Mouse (Mus musculus) adrenal gland, adult 2 months (tissue): ENCODE results near the gene Lrrc8c. TPM values are rescaled to one million over a fixed set of nuclear protein-coding genes. Genes with fewer than 3 reads are reported as not detected.

Source experiments
- DNase-seq: peaks from one replicate; pipeline ENCODE4 v3.0.0; 2021
- long read RNA-seq: library from polyadenylated mRNA; stranded (forward); transcript quantifications from one replicate; pipeline ENCODE4 v2.0.0, GENCODE M21; 2021
- polyA plus RNA-seq: library from polyadenylated mRNA; depleted of rRNA; stranded (reverse); fragments of >200 nt; gene quantifications from 2 replicates; pipeline ENCODE4 v1.2.3, GENCODE M21; 2012; rRNA removed
- total RNA-seq, 2 experiments: library from RNA; stranded (reverse); gene quantifications; 2 replicates each; pipeline ENCODE4 v1.2.3; 2021

Gene Lrrc8c
- total RNA-seq = 10 to 100 TPM; 21.5 to 25.9 TPM
- polyA plus RNA-seq = 43.5 and 63.9 TPM in 2 replicates
- long read RNA-seq, full-length matches to known transcripts = 5 of 6 reads
- long read RNA-seq, partial matches to known transcripts = 0 of 6 reads
- long read RNA-seq, other reads (novel, unspliced or antisense) = 1 of 6 reads

GRCm38 (mm10) chr5:105519096-105519975 lies at the start of gene Lrrc8c:
Gene Lrrc8c (plus strand): TSS chr5:105519388.
- DNase-seq = peak; percentile 93

- DNase-seq = no peak
Observed at GRCm38 (mm10) chr5:105472983-105473705, 46.0 kb upstream of the Lrrc8c start.

- DNase-seq = no peak
Observed at GRCm38 (mm10) chr5:105477527-105477926, 41.7 kb upstream of the Lrrc8c start.

- no peak for DNase-seq
Observed at GRCm38 (mm10) chr5:105479673-105480072, 39.5 kb upstream of the Lrrc8c start.

GRCm38 (mm10) chr5:105480561-105480960 lies 38.6 kb upstream of the Lrrc8c start:
- DNase-seq = no peak

GRCm38 (mm10) chr5:105483632-105484031 lies 35.6 kb upstream of the Lrrc8c start:
- DNase-seq = peak; percentile 27

GRCm38 (mm10) chr5:105484247-105484646 lies 34.9 kb upstream of the Lrrc8c start:
- no peak for DNase-seq

- no peak for DNase-seq
Observed at GRCm38 (mm10) chr5:105484891-105485290, 34.3 kb upstream of the Lrrc8c start.

GRCm38 (mm10) chr5:105490211-105490610 lies 29.0 kb upstream of the Lrrc8c start:
- no peak for DNase-seq

- DNase-seq = no peak
Observed at GRCm38 (mm10) chr5:105491389-105491788, 27.8 kb upstream of the Lrrc8c start.

- no peak for DNase-seq
Observed at GRCm38 (mm10) chr5:105492367-105493246, 26.6 kb upstream of the Lrrc8c start.

GRCm38 (mm10) chr5:105493377-105493776 lies 25.8 kb upstream of the Lrrc8c start:
- no peak for DNase-seq

- DNase-seq = no peak
Observed at GRCm38 (mm10) chr5:105494246-105494917, 24.8 kb upstream of the Lrrc8c start.

- DNase-seq = peak; percentile 90
Observed at GRCm38 (mm10) chr5:105494918-105495901, 24.0 kb upstream of the Lrrc8c start.

GRCm38 (mm10) chr5:105496133-105496532 lies 23.1 kb upstream of the Lrrc8c start:
- no peak for DNase-seq

GRCm38 (mm10) chr5:105496586-105496985 lies 22.6 kb upstream of the Lrrc8c start:
- DNase-seq = no peak

GRCm38 (mm10) chr5:105498429-105499000 lies 20.7 kb upstream of the Lrrc8c start:
- no peak for DNase-seq

- DNase-seq = no peak
Observed at GRCm38 (mm10) chr5:105499396-105499795, 19.8 kb upstream of the Lrrc8c start.
